Mouse (Mus musculus): ENCODE measurements around the gene Poln. TPM values are rescaled to one million over a fixed set of nuclear protein-coding genes. Genes with fewer than 3 reads are reported as not detected.
A peak's percentile ranks its signal among the peaks of the same experiment; 100 is the strongest.

Poln gene
- polyA plus RNA-seq (2016; fragmentation: Nextera tagmentation; extraction: Ambion mirVana), result 0.41 and 0.51 TPM in 2 replicates

GRCm38 (mm10) chr5:34168950-34169891 is at the start of gene Poln, which contains the start of gene Haus3:
Gene Poln, minus strand, starts transcription at chr5:34169448.
Gene Haus3, minus strand, starts transcription at chr5:34169527.
- peaks cover 10% of the 10 kb centered on the region for H3K36me3 ChIP-seq
- peak; percentile 100 for ATAC-seq (ENCODE audit: low FRiP score)
- peaks cover 13% of the 10 kb centered on the region for H3K4me1 ChIP-seq
- peak within 1 kb of the TSS; percentile 86 for H3K9ac ChIP-seq
- peak within 1 kb of the TSS; percentile 81 for H3K4me3 ChIP-seq
- peak within 1 kb of the TSS; percentile 92 for H3K27ac ChIP-seq
- H3K9me3 ChIP-seq (replicated peaks), result no peaks in the 10 kb centered on the region
- WGBS, result under 1% methylated on average over 57 of the region's 57 CpGs
- H3K4me2 ChIP-seq (replicated peaks), result peak within 1 kb of the TSS; percentile 60
- H3K27me3 ChIP-seq, result no peaks in the 10 kb centered on the region

- Histone ChIP-seq H3K36me3 (no peaks in the 10 kb centered on the region), H3K9ac (no peak overlapping the region), H3K4me3 (no peak overlapping the region), H3K27ac (no peak overlapping the region), H3K4me2 (replicated peaks) (no peak overlapping the region), H3K27me3 (no peaks in the 10 kb centered on the region), H3K4me1 (no peaks in the 10 kb centered on the region), H3K9me3 (replicated peaks) (no peaks in the 10 kb centered on the region)
- no peak for ATAC-seq (ENCODE audit: low FRiP score)
- 81% methylated on average over 5 of the region's 5 CpGs for WGBS
Measured at GRCm38 (mm10) chr5:34218672-34219071, 49.4 kb upstream of the Poln start.

- Histone ChIP-seq H3K9ac (no peak overlapping the region), H3K9me3 (replicated peaks) (no peaks in the 10 kb centered on the region), H3K4me2 (replicated peaks) (no peak overlapping the region), H3K4me3 (no peak overlapping the region), H3K27ac (no peak overlapping the region), H3K36me3 (no peaks in the 10 kb centered on the region), H3K27me3 (no peaks in the 10 kb centered on the region), H3K4me1 (no peaks in the 10 kb centered on the region)
- no peak for ATAC-seq (ENCODE audit: low FRiP score)
- WGBS, result 70% methylated on average over 9 of the region's 9 CpGs
Measured at GRCm38 (mm10) chr5:34217756-34218155, 48.5 kb upstream of the Poln start.

DNA sequence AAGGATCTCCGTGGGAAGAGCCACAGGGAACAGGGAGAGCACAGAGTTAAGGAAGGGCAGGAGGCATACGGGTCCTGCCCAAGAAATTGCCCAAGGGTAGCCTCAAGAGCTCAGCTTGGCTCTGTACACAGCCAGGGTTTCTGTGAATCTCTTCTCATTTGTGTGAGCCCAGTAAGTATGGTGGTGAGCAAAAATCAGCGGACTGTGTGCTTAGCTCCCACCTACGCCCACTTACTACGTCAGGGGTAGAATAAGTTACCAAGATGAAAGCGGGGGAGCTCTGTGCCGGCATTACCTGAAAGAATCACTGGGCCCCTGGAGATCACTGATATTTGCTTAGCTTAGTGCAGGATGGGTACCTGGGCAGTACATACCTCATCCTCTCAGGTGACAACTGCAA is 46.8 kb upstream of the Poln start:
- H3K27me3 ChIP-seq, result no peaks in the 10 kb centered on the region
- H3K27ac ChIP-seq, result no peak overlapping the region
- ATAC-seq (ENCODE audit: low FRiP score), result no peak
- 78% methylated on average over 7 of the region's 7 CpGs for WGBS
- no peaks in the 10 kb centered on the region for H3K36me3 ChIP-seq
- H3K4me3 ChIP-seq, result no peak overlapping the region
- no peak overlapping the region for H3K4me2 ChIP-seq (replicated peaks)
- H3K9me3 ChIP-seq (replicated peaks), result no peaks in the 10 kb centered on the region
- no peaks in the 10 kb centered on the region for H3K4me1 ChIP-seq
- H3K9ac ChIP-seq, result no peak overlapping the region

GRCm38 (mm10) chr5:34213659-34214058 is 44.4 kb upstream of the Poln start:
- ATAC-seq (ENCODE audit: low FRiP score), result no peak
- 84% methylated on average over 8 of the region's 8 CpGs for WGBS

GRCm38 (mm10) chr5:34210279-34210678 is 41.0 kb upstream of the Poln start:
- no peak overlapping the region for H3K4me2 ChIP-seq (replicated peaks)
- no peak overlapping the region for H3K4me3 ChIP-seq
- no peak overlapping the region for H3K9ac ChIP-seq
- peak; percentile 63 for ATAC-seq (ENCODE audit: low FRiP score)
- no peaks in the 10 kb centered on the region for H3K9me3 ChIP-seq (replicated peaks)
- WGBS, result 0% methylated on average over 1 of the region's 1 CpGs
- no peaks in the 10 kb centered on the region for H3K36me3 ChIP-seq
- no peak overlapping the region for H3K27ac ChIP-seq
- no peaks in the 10 kb centered on the region for H3K27me3 ChIP-seq
- no peaks in the 10 kb centered on the region for H3K4me1 ChIP-seq

More at GRCm38 (mm10) chr5:34213659-34214058, 44.4 kb upstream of the Poln start:
- Histone ChIP-seq H3K9ac (no peak overlapping the region), H3K4me2 (replicated peaks) (no peak overlapping the region), H3K9me3 (replicated peaks) (no peaks in the 10 kb centered on the region), H3K27me3 (no peaks in the 10 kb centered on the region), H3K4me3 (no peak overlapping the region), H3K36me3 (no peaks in the 10 kb centered on the region), H3K4me1 (no peaks in the 10 kb centered on the region), H3K27ac (no peak overlapping the region)

- no peak overlapping the region for H3K27ac ChIP-seq
- H3K27me3 ChIP-seq, result no peaks in the 10 kb centered on the region
- H3K9me3 ChIP-seq (replicated peaks), result no peaks in the 10 kb centered on the region
- H3K9ac ChIP-seq, result no peak overlapping the region
- no peak overlapping the region for H3K4me2 ChIP-seq (replicated peaks)
- no peaks in the 10 kb centered on the region for H3K36me3 ChIP-seq
- H3K4me1 ChIP-seq, result no peaks in the 10 kb centered on the region
- no peak for ATAC-seq (ENCODE audit: low FRiP score)
- no peak overlapping the region for H3K4me3 ChIP-seq
- 67% methylated on average over 3 of the region's 3 CpGs for WGBS
Measured at GRCm38 (mm10) chr5:34207503-34207902, 38.3 kb upstream of the Poln start.

- H3K4me3 ChIP-seq, result no peak overlapping the region
- no peak for ATAC-seq (ENCODE audit: low FRiP score)
- WGBS, result 77% methylated on average over 2 of the region's 2 CpGs
- H3K4me1 ChIP-seq, result no peaks in the 10 kb centered on the region
- H3K27me3 ChIP-seq, result no peaks in the 10 kb centered on the region
- H3K9ac ChIP-seq, result no peak overlapping the region
- no peak overlapping the region for H3K27ac ChIP-seq
- H3K36me3 ChIP-seq, result no peaks in the 10 kb centered on the region
- no peaks in the 10 kb centered on the region for H3K9me3 ChIP-seq (replicated peaks)
- H3K4me2 ChIP-seq (replicated peaks), result no peak overlapping the region
Measured at GRCm38 (mm10) chr5:34205788-34206187, 36.5 kb upstream of the Poln start.

GRCm38 (mm10) chr5:34204911-34205310 is 35.7 kb upstream of the Poln start:
- Histone ChIP-seq H3K4me3 (no peak overlapping the region), H3K9me3 (replicated peaks) (no peaks in the 10 kb centered on the region), H3K4me2 (replicated peaks) (no peak overlapping the region), H3K4me1 (no peaks in the 10 kb centered on the region), H3K36me3 (no peaks in the 10 kb centered on the region), H3K27ac (no peak overlapping the region), H3K9ac (no peak overlapping the region), H3K27me3 (no peaks in the 10 kb centered on the region)
- no peak for ATAC-seq (ENCODE audit: low FRiP score)
- 78% methylated on average over 2 of the region's 2 CpGs for WGBS

DNA sequence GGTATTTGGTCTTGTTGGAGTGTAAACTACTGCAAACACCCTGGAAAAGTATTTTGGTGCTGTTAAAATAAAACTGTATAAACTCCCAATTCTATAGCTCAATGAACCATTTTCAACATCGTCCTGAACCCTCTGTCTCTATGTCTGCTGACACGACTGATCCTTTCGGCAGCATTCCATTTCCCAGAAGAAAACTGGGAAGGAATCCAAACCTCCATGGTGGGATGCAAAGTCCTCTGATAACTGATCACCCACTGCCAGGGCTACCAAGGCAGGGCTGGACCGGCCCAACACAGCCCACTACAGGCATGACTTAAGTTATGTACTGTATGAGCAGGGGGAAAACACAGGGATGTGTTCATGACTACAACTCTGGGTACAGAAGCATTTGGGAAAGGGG is 32.8 kb upstream of the Poln start:
- 92% methylated on average over 4 of the region's 4 CpGs for WGBS
- no peak overlapping the region for H3K4me3 ChIP-seq
- H3K36me3 ChIP-seq, result no peaks in the 10 kb centered on the region
- no peaks in the 10 kb centered on the region for H3K27me3 ChIP-seq
- no peak overlapping the region for H3K27ac ChIP-seq
- ATAC-seq (ENCODE audit: low FRiP score), result no peak
- no peak overlapping the region for H3K9ac ChIP-seq
- H3K4me2 ChIP-seq (replicated peaks), result no peak overlapping the region
- H3K9me3 ChIP-seq (replicated peaks), result no peaks in the 10 kb centered on the region
- H3K4me1 ChIP-seq, result no peaks in the 10 kb centered on the region

DNA sequence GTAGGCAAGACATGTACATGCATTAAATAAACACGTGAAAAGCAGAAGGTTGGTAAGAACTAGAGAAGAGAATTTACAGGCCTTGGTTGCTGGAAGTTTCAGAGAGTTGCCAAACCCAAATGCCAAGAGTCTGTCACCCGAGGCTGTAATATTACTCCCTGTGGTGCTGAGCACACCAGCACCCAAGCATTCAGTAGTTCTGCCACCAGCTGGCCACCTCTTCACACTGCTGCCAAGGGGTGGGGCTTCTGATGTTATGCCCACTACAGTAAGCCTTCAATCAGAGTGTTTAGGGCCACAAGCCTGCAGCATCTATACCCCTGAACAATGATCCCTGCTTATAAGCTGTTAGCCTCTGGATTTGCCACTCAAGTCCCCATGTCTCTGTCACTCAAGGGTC is 32.1 kb upstream of the Poln start:
- H3K27me3 ChIP-seq, result no peaks in the 10 kb centered on the region
- no peaks in the 10 kb centered on the region for H3K9me3 ChIP-seq (replicated peaks)
- no peak overlapping the region for H3K9ac ChIP-seq
- no peak overlapping the region for H3K27ac ChIP-seq
- 77% methylated on average over 2 of the region's 2 CpGs for WGBS
- no peak overlapping the region for H3K4me2 ChIP-seq (replicated peaks)
- no peaks in the 10 kb centered on the region for H3K4me1 ChIP-seq
- ATAC-seq (ENCODE audit: low FRiP score), result no peak
- H3K36me3 ChIP-seq, result no peaks in the 10 kb centered on the region
- H3K4me3 ChIP-seq, result no peak overlapping the region

GRCm38 (mm10) chr5:34198615-34199014 is 29.4 kb upstream of the Poln start:
- H3K27me3 ChIP-seq, result no peaks in the 10 kb centered on the region

GRCm38 (mm10) chr5:34197243-34197642 is 28.0 kb upstream of the Poln start:
- no peaks in the 10 kb centered on the region for H3K4me1 ChIP-seq
- 83% methylated on average over 4 of the region's 4 CpGs for WGBS
- no peaks in the 10 kb centered on the region for H3K27me3 ChIP-seq
- no peak overlapping the region for H3K4me2 ChIP-seq (replicated peaks)
- no peaks in the 10 kb centered on the region for H3K36me3 ChIP-seq
- no peak overlapping the region for H3K9ac ChIP-seq
- ATAC-seq (ENCODE audit: low FRiP score), result no peak
- H3K27ac ChIP-seq, result no peak overlapping the region
- H3K4me3 ChIP-seq, result no peak overlapping the region
- H3K9me3 ChIP-seq (replicated peaks), result no peaks in the 10 kb centered on the region

More at GRCm38 (mm10) chr5:34198615-34199014, 29.4 kb upstream of the Poln start:
- H3K9ac ChIP-seq, result no peak overlapping the region
- no peak overlapping the region for H3K4me3 ChIP-seq
- H3K27ac ChIP-seq, result no peak overlapping the region
- H3K4me1 ChIP-seq, result no peaks in the 10 kb centered on the region
- no peaks in the 10 kb centered on the region for H3K36me3 ChIP-seq
- no peak for ATAC-seq (ENCODE audit: low FRiP score)
- 84% methylated on average over 6 of the region's 6 CpGs for WGBS
- no peaks in the 10 kb centered on the region for H3K9me3 ChIP-seq (replicated peaks)
- no peak overlapping the region for H3K4me2 ChIP-seq (replicated peaks)

All from hindbrain, embryonic 12.5 days (tissue).